Mouse (Mus musculus): Measurements from ENCODE around the gene Sema4a. TPM values are rescaled to one million over a fixed set of nuclear protein-coding genes. Genes with fewer than 3 reads are reported as not detected.
A peak's percentile ranks its signal among the peaks of the same experiment; 100 is the strongest.

Sema4a gene
- total RNA-seq, 2 experiments from 2014 or later = 68.7 to 71.2 TPM

DNA sequence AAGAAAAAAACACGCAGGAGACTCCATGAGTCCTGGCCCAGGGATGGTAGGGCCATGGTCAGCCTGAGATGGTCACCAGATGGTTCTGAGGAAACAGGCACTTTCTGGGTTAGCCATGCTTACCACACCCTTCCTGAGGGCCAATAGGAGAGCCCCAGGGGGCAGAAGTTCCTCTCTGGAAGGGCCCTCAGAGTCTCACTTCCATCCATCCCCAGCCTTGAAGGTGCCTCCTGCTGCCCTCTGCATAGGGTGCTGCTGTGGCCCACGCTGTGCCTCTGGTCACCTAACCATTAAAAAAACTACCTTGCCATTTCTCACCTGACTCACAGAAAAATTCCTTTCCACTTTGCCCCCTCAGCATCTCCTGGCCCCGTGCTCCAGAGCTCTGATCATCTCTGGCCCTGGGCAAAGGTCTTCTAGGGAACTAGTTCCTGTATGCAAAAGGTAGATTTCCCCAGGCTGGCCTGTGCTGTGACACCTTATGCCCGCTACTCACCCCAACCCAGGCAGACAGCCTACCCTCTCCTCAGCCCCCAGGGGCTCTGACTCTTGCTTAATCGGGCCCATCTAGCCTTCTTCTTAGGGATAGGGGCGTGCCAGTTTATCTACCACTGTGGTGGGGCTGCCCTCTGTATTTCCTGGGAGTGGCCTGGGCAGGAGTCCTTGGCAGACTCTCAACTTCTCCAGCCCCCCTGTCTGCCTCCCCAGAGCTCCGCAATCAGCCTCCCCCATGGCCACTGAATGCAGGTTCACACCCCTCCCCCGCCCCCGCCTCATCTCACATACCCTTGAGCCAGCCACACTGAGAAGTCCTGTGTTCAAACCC lies 6.0 kb downstream of the Sema4a start:
- no peak for DNase-seq (ENCODE audit: extremely low spot score in 1 of 2, low spot score in 2 of 2)
- Histone ChIP-seq H3K27ac (no peak overlapping the region), H3K4me3 (no peak overlapping the region)
- no peak for TF ChIP-seq CTCF (IDR thresholded peaks at IDR 0.05)
- intact Hi-C loops (cut with DNase I) = no loop called here

DNA sequence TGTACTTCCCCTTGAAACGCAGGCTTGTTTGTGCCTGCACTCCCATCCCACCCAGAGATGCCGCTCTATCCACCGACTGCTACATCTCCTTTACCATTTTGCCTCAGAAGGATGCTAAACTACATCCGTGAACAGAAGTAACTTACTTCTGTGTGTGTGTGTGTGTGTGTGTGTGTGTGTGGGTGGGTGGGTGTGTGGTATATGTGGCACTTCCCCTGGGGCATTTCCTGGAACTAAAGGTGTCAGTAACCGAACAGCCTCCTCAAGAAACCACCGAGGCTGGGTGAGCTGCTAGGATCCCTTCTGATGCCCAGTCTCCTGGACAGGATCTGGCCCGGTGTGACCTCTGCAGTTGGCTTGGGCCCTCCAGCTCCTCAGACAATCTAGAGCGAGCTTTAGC lies 7.0 kb downstream of the Sema4a start:
- intact Hi-C loops (cut with DNase I) = no loop called here
- Histone ChIP-seq H3K4me3 (no peak overlapping the region), H3K27ac (no peak overlapping the region)
- TF ChIP-seq CTCF (IDR thresholded peaks at IDR 0.05) = no peak
- DNase-seq (ENCODE audit: extremely low spot score in 1 of 2, low spot score in 2 of 2) = no peak

DNA sequence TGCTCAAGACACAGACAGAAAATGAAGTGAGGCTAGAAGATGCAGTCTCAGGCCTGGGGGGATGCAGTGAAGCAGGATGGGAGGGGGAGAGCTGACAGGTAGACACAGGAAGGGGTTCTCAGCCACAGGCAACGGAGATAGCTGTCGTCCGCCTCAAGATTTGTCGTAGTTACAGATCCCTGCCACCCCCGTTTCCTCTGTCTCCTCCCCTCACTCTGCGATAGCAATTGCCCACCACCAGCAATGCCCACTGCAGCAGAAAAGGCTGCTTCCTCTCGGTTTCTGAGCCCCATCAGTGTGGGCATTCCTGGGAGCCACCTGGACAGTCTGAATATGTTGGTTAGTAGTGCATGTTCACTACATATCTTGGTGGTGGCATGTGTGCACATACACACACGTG lies 7.6 kb downstream of the Sema4a start:
- DNase-seq (ENCODE audit: extremely low spot score in 1 of 2, low spot score in 2 of 2) = no peak
- Histone ChIP-seq H3K4me3 (no peak overlapping the region), H3K27ac (no peak overlapping the region)
- TF ChIP-seq CTCF (IDR thresholded peaks at IDR 0.05) = no peak
- intact Hi-C loops (cut with DNase I) = no loop called here

DNA sequence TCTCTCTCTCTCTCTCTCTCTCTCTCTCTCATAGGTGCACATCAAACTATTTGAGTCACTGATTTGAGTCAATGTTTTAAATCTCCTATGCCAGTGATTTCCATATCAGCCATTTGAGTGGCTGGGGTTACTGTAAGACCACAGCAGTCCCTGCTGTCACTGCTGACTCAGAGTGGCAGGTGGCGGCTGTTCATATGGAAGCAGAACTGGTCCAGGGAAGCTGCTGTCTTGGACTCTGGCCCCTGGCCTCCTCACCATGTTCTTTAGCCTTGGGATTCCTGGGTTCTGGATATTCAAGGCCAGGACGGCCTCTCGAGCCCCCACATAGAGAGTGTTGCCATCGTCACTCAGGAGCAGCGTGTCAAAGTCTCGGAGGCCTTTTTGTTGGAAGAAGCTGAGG lies 8.3 kb downstream of the Sema4a start:
- H3K4me3 ChIP-seq = no peak overlapping the region
- no peak overlapping the region for H3K27ac ChIP-seq
- no peak for DNase-seq (ENCODE audit: extremely low spot score in 1 of 2, low spot score in 2 of 2)
- intact Hi-C loops (cut with DNase I) = no loop called here
- no peak for TF ChIP-seq CTCF (IDR thresholded peaks at IDR 0.05)

DNA sequence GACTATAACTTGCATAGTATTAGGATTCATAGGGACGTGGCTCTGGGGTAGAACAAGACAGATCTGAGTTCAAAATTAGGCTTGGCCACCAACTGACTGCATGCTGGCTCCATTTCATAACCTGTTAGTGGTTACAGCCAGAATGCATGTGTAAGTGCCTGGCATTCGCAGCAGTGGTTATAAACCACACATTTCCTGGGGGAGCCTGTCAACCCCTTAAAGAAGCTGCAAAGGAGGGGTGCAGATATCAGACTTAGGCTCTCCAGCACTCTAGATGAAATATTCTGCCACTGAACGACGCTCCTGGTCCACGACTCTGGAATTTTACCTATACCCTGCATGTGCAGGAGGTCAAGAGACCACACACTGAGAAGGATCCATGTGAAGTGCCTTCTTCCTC lies 8.7 kb downstream of the Sema4a start:
- no peak for DNase-seq (ENCODE audit: extremely low spot score in 1 of 2, low spot score in 2 of 2)
- no peak overlapping the region for H3K27ac ChIP-seq
- no peak overlapping the region for H3K4me3 ChIP-seq
- TF ChIP-seq CTCF (IDR thresholded peaks at IDR 0.05) = no peak
- intact Hi-C loops (cut with DNase I) = no loop called here

DNA sequence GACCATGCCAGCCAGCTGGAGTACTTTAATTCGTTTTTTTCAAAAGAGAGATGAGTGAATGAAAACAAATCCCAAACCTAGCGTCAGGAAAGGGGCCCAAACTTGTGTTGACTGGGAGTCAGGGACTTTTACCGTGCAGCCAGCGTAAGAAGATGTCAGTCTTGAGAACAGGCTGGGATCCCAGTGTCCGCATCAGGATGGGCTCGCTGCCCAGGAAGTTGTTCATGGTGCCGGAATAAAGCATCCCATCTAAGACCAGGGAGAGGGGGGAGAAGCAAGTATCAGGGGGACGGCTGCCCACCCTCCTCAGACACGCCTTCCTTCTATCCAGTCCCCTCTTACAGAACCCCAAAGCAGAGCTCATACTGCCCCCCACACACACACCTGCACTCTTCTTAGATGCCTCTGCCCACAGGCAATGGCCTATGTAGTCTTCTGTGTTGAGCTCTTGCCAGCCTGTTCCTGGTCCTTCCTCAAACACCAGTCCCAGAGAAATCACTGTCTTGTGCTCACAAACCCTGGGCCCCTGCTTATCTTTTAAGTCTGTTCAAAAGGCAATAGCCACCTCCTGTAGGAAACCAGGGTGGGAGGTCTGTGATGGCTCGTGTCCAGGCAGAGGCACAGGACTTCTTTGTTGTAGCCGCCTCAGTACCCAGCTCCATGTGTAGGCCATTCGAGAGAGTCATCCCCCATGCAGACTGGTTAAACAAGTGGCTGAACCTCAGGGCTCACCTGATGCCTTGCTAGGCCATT lies 10.4 kb downstream of the Sema4a start:
- intact Hi-C loops (cut with DNase I) = no loop called here
- no peak for DNase-seq (ENCODE audit: extremely low spot score in 1 of 2, low spot score in 2 of 2)
- Histone ChIP-seq H3K4me3 (no peak overlapping the region), H3K27ac (no peak overlapping the region)
- TF ChIP-seq CTCF (IDR thresholded peaks at IDR 0.05) = no peak

- intact Hi-C loops (cut with DNase I) = no loop called here
These were observed 11.5 kb downstream of the Sema4a start for GRCm38 (mm10) chr3:88449395-88450023.

DNA sequence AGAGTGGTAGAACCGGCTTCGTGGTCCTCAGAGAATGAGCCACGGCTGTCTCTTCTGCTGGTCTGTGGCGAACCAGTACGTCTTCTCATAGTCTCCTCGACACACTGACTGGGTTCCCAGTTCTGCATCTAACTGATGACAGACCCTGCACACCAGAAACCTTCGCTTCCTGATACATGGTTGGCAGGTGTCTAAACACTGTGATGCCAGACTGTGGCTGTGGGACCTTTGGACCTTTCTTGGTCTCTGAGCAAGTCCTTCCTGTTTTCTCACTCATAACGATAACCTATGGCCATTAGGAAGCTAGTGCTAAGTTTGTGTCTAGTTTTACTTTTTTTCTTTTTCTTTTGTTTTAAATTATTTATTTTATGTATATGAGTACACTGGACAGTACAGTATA lies 12.5 kb downstream of the Sema4a start:
- TF ChIP-seq CTCF (IDR thresholded peaks at IDR 0.05) = no peak
- no peak for DNase-seq (ENCODE audit: extremely low spot score in 1 of 2, low spot score in 2 of 2)
- intact Hi-C loops (cut with DNase I) = no loop called here
- Histone ChIP-seq H3K27ac (no peak overlapping the region), H3K4me3 (no peak overlapping the region)

More at GRCm38 (mm10) chr3:88449395-88450023, 11.5 kb downstream of the Sema4a start:
- Histone ChIP-seq H3K27ac (no peak overlapping the region), H3K4me3 (peak overlapping the region; percentile 11; the same call in 1 of the 2 replicates)
- TF ChIP-seq CTCF (IDR thresholded peaks at IDR 0.05) = no peak
- DNase-seq (ENCODE audit: extremely low spot score in 1 of 2, low spot score in 2 of 2) = no peak

GRCm38 (mm10) chr3:88447676-88448183 lies 13.3 kb downstream of the Sema4a start:
- TF ChIP-seq CTCF (IDR thresholded peaks at IDR 0.05) = no peak
- Histone ChIP-seq H3K4me3 (no peak overlapping the region), H3K27ac (no peak overlapping the region)
- DNase-seq (ENCODE audit: extremely low spot score in 1 of 2, low spot score in 2 of 2) = no peak
- intact Hi-C loops (cut with DNase I) = no loop called here

DNA sequence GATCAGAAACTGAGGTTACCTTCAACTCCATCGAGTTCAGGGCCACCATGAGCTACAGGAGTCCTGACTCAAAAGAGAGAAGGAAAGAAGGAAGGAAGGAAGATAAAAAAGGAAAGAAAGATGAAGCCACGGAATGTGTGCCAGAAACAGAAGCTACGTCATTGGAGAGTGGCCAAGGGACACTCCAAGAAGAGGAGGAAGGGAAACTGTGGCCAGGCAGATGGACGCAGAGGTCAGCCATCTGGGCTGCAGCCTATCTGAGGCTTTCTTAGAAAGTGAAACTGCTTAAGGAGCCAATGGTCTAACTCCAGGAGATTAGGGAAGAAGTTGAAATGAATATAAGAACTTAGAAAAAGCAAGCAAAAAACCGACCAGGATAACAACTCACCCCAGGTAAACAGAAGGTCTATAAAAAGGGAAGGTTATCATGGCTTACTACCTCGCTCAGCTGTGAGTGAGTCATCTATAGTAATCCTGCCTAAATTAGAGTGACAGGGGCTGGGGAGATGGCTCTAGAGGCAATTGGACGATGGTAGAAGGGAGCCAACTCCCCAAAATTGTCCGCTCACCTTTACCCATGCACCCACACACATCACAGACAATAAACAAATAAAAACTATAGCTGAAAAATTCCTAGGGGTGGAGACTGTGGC lies 14.4 kb downstream of the Sema4a start:
- intact Hi-C loops (cut with DNase I) = no loop called here
- no peak for DNase-seq (ENCODE audit: extremely low spot score in 1 of 2, low spot score in 2 of 2)
- no peak overlapping the region for H3K4me3 ChIP-seq
- H3K27ac ChIP-seq = no peak overlapping the region
- TF ChIP-seq CTCF (IDR thresholded peaks at IDR 0.05) = no peak

GRCm38 (mm10) chr3:88442888-88443287 lies 18.1 kb downstream of the Sema4a start:
- H3K4me3 ChIP-seq = no peak overlapping the region
- TF ChIP-seq CTCF (IDR thresholded peaks at IDR 0.05) = no peak
- H3K27ac ChIP-seq = no peak overlapping the region
- no peak for DNase-seq (ENCODE audit: extremely low spot score in 1 of 2, low spot score in 2 of 2)
- intact Hi-C loops (cut with DNase I) = no loop called here
